Mouse (Mus musculus): ENCODE data around the gene Rad51b. TPM values are rescaled to one million over a fixed set of nuclear protein-coding genes. Genes with fewer than 3 reads are reported as not detected.

Rad51b gene
- polyA plus RNA-seq, 1 experiment from 2014 or later: 2.7 TPM

DNA sequence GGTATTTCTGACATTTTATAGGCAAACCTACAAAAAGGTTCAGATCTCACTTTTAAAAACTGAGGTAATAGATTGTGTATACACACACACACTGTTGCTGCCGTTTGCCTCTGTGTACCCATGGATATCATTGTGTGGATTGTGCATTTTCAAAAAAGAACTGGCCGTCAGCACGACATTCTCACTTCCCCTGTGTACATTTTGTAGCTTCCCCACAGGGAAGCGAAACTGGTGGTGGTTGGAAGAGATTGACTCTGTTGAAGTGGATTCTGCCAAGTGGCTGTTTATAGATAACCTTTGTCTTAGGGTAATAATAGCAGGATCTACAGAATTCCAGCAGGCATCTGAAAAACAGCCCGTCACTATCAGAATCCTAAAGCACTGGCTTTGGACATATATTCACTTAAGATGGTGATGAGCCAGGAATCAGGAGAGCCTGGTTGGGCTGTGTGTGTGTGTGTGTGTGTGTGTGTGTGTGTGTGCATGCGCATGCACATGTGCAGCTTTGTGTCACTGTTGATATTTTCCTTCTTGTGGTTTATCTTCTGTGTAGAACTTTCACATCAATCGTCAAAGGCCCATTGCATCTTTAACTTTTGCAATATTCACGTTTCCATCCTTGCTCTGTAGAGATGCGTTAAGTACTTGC, 336.5 kb downstream of the Rad51b start:
- Histone ChIP-seq H3K4me3 (ENCODE audit: low read length) (no peak overlapping the region), H3K4me1 (ENCODE audit: control insufficient read depth, insufficient read depth, low read depth, low read length) (no peaks in the 10 kb centered on the region), H3K27ac (ENCODE audit: low read depth, low read length) (no peak overlapping the region), H3K36me3 (ENCODE audit: control insufficient read depth, insufficient read depth, low read length) (no peaks in the 10 kb centered on the region), H3K9me3 (ENCODE audit: control insufficient read depth, low read length) (no peaks in the 10 kb centered on the region), H3K9ac (ENCODE audit: low read depth, low read length) (no peak overlapping the region), H3K27me3 (replicated peaks; ENCODE audit: control insufficient read depth, insufficient read depth, low read length) (no peaks in the 10 kb centered on the region), H3K4me2 (ENCODE audit: low read length) (no peak overlapping the region)
- WGBS: 88% methylated on average over 9 of the region's 9 CpGs
- no peak for ATAC-seq

- Histone ChIP-seq H3K9me3 (ENCODE audit: control insufficient read depth, low read length) (no peaks in the 10 kb centered on the region), H3K27me3 (replicated peaks; ENCODE audit: control insufficient read depth, insufficient read depth, low read length) (no peaks in the 10 kb centered on the region), H3K36me3 (ENCODE audit: control insufficient read depth, insufficient read depth, low read length) (no peaks in the 10 kb centered on the region), H3K4me2 (ENCODE audit: low read length) (no peak overlapping the region), H3K9ac (ENCODE audit: low read depth, low read length) (no peak overlapping the region), H3K4me1 (ENCODE audit: control insufficient read depth, insufficient read depth, low read depth, low read length) (no peaks in the 10 kb centered on the region), H3K27ac (ENCODE audit: low read depth, low read length) (no peak overlapping the region), H3K4me3 (ENCODE audit: low read length) (no peak overlapping the region)
- 47% methylated on average over 7 of the region's 7 CpGs for WGBS
- no peak for ATAC-seq
Measured at GRCm38 (mm10) chr12:79641570-79642285, 344.6 kb downstream of the Rad51b start.

DNA sequence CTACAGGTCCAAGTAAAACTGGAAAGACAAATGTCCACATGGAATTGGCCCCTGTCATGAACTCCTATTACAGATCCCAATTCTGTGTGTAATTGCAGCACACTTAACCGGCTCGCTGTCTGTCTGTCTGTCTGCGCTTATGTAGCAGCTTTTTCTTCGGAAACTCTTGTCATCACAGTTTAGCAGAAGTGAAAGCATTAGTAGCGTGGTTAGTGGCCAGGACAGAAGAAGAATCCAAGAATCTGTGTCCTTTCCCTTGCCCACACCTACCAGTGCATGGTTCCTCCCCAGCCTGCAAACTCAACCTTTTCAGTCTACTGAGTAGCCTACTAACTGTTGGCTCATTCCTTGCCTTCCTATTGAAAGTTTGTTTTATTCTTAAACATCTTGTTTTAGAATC, 345.6 kb downstream of the Rad51b start:
- no peaks in the 10 kb centered on the region for H3K4me1 ChIP-seq (ENCODE audit: control insufficient read depth, insufficient read depth, low read depth, low read length)
- H3K27ac ChIP-seq (ENCODE audit: low read depth, low read length): no peak overlapping the region
- no peaks in the 10 kb centered on the region for H3K36me3 ChIP-seq (ENCODE audit: control insufficient read depth, insufficient read depth, low read length)
- 99% methylated on average over 5 of the region's 5 CpGs for WGBS
- H3K27me3 ChIP-seq (replicated peaks; ENCODE audit: control insufficient read depth, insufficient read depth, low read length): no peaks in the 10 kb centered on the region
- no peak overlapping the region for H3K4me2 ChIP-seq (ENCODE audit: low read length)
- H3K4me3 ChIP-seq (ENCODE audit: low read length): no peak overlapping the region
- H3K9ac ChIP-seq (ENCODE audit: low read depth, low read length): no peak overlapping the region
- no peaks in the 10 kb centered on the region for H3K9me3 ChIP-seq (ENCODE audit: control insufficient read depth, low read length)
- ATAC-seq: no peak

- no peaks in the 10 kb centered on the region for H3K9me3 ChIP-seq (ENCODE audit: control insufficient read depth, low read length)
- no peaks in the 10 kb centered on the region; the same call in 1 of the 2 replicates for H3K4me1 ChIP-seq (ENCODE audit: control insufficient read depth, insufficient read depth, low read depth, low read length)
- H3K4me2 ChIP-seq (ENCODE audit: low read length): no peak overlapping the region
- WGBS: 91% methylated on average over 4 of the region's 4 CpGs
- no peak overlapping the region for H3K27ac ChIP-seq (ENCODE audit: low read depth, low read length)
- no peaks in the 10 kb centered on the region for H3K36me3 ChIP-seq (ENCODE audit: control insufficient read depth, insufficient read depth, low read length)
- no peaks in the 10 kb centered on the region for H3K27me3 ChIP-seq (replicated peaks; ENCODE audit: control insufficient read depth, insufficient read depth, low read length)
- H3K4me3 ChIP-seq (ENCODE audit: low read length): no peak overlapping the region
- no peak for ATAC-seq
- H3K9ac ChIP-seq (ENCODE audit: low read depth, low read length): no peak overlapping the region
Measured at GRCm38 (mm10) chr12:79645656-79646055, 348.6 kb downstream of the Rad51b start.

- 91% methylated on average over 9 of the region's 9 CpGs for WGBS
- ATAC-seq: no peak
- Histone ChIP-seq H3K9ac (ENCODE audit: low read depth, low read length) (no peak overlapping the region), H3K27ac (ENCODE audit: low read depth, low read length) (no peak overlapping the region), H3K4me2 (ENCODE audit: low read length) (no peak overlapping the region), H3K27me3 (replicated peaks; ENCODE audit: control insufficient read depth, insufficient read depth, low read length) (no peaks in the 10 kb centered on the region), H3K36me3 (ENCODE audit: control insufficient read depth, insufficient read depth, low read length) (no peaks in the 10 kb centered on the region), H3K9me3 (ENCODE audit: control insufficient read depth, low read length) (no peaks in the 10 kb centered on the region), H3K4me1 (ENCODE audit: control insufficient read depth, insufficient read depth, low read depth, low read length) (no peaks in the 10 kb centered on the region; the same call in 1 of the 2 replicates), H3K4me3 (ENCODE audit: low read length) (no peak overlapping the region)
Measured at GRCm38 (mm10) chr12:79646646-79647164, 349.6 kb downstream of the Rad51b start.

DNA sequence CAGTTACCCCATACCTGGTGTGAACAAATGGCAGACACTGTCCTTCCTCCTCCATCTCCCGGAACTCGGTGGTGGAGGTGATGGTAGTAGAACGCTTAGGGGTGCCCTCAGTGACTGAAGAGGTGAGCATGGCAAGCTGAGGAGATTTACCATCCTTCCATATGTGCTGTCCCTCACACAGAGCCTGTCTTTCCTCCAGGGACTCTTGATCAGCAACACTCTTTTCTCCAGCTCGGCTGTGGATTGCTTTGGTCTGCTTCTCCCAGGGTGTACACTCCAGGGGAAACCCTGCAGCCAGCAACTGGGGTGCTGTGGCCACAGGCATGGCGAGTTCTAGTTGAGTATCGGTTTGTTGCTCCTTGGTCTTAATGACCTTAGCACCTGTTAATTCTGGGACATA, 350.3 kb downstream of the Rad51b start:
- no peak for ATAC-seq
- no peaks in the 10 kb centered on the region for H3K9me3 ChIP-seq (ENCODE audit: control insufficient read depth, low read length)
- H3K27me3 ChIP-seq (replicated peaks; ENCODE audit: control insufficient read depth, insufficient read depth, low read length): no peaks in the 10 kb centered on the region
- H3K9ac ChIP-seq (ENCODE audit: low read depth, low read length): no peak overlapping the region
- H3K4me1 ChIP-seq (ENCODE audit: control insufficient read depth, insufficient read depth, low read depth, low read length): no peaks in the 10 kb centered on the region; the same call in 1 of the 2 replicates
- H3K36me3 ChIP-seq (ENCODE audit: control insufficient read depth, insufficient read depth, low read length): no peaks in the 10 kb centered on the region
- no peak overlapping the region for H3K27ac ChIP-seq (ENCODE audit: low read depth, low read length)
- H3K4me3 ChIP-seq (ENCODE audit: low read length): no peak overlapping the region
- no peak overlapping the region for H3K4me2 ChIP-seq (ENCODE audit: low read length)
- 93% methylated on average over 6 of the region's 6 CpGs for WGBS

DNA sequence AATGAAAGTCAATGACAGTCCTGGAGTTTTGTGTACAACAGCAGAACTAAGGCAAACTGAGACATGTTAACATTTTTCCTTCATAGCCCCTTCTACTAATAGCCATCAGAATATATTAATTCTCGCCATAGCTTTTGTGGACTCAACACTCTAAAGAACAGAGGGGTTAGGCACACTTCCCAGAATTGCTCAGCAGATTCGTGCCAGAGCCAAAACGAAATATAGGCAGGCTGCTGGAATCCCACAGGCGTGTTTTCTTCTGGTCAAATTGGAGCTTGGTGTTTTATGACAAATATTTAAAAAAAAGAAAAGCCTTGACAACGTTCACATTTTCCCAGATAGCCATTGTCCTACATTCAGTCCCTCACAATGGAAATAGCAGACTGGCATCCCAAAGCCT, 350.9 kb downstream of the Rad51b start:
- Histone ChIP-seq H3K4me2 (ENCODE audit: low read length) (no peak overlapping the region), H3K4me3 (ENCODE audit: low read length) (no peak overlapping the region), H3K4me1 (ENCODE audit: control insufficient read depth, insufficient read depth, low read depth, low read length) (no peaks in the 10 kb centered on the region; the same call in 1 of the 2 replicates), H3K9me3 (ENCODE audit: control insufficient read depth, low read length) (no peaks in the 10 kb centered on the region), H3K27ac (ENCODE audit: low read depth, low read length) (no peak overlapping the region), H3K9ac (ENCODE audit: low read depth, low read length) (no peak overlapping the region), H3K36me3 (ENCODE audit: control insufficient read depth, insufficient read depth, low read length) (no peaks in the 10 kb centered on the region), H3K27me3 (replicated peaks; ENCODE audit: control insufficient read depth, insufficient read depth, low read length) (no peaks in the 10 kb centered on the region)
- 57% methylated on average over 5 of the region's 5 CpGs for WGBS
- ATAC-seq: no peak

DNA sequence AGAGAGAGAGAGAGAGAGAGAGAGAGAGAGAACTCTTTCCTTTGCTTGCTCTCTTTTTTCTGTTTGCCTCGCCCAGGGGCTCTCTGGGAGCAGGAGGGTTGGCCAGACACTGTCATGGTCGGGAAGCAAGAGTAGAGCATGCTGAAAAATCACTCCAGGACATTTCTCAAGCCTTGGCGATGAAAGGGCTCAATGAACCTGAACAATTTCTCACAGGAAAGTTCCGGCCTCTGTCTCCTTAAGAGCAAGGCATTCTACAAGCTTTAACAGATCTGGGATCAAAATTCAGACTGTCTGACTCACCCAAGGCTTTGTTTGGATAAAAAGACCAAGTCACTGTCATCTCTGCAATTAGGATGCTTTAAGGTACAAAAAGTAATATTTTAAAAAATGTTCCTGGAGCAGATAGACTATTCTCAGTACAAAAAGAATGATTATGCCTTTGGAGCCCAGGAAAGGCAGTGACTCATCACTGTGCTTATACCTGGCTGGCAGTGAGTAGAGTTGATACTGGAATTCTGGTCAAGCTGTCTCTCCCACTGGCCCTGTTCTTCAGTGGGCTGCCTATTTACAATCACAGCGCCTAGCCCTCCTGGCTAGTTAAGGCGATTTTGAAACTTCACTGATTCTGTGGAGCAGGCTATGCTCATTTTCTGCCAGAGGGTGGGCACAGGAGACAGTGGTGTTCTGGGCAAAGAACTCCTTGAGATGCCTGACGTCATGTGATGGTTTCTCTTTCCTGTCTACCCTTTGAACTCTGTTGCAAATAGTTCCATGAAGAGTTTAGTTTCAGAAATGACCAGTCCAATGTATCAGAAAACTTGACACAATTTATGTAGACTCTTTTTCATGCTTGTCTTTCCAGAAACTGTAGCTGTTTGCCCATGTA, 352.0 kb downstream of the Rad51b start:
- Histone ChIP-seq H3K4me3 (ENCODE audit: low read length) (no peak overlapping the region), H3K4me2 (ENCODE audit: low read length) (no peak overlapping the region), H3K36me3 (ENCODE audit: control insufficient read depth, insufficient read depth, low read length) (no peaks in the 10 kb centered on the region), H3K27me3 (replicated peaks; ENCODE audit: control insufficient read depth, insufficient read depth, low read length) (no peaks in the 10 kb centered on the region), H3K4me1 (ENCODE audit: control insufficient read depth, insufficient read depth, low read depth, low read length) (no peaks in the 10 kb centered on the region; the same call in 1 of the 2 replicates), H3K9ac (ENCODE audit: low read depth, low read length) (no peak overlapping the region), H3K27ac (ENCODE audit: low read depth, low read length) (no peak overlapping the region), H3K9me3 (ENCODE audit: control insufficient read depth, low read length) (no peaks in the 10 kb centered on the region)
- ATAC-seq: no peak
- 29% methylated on average over 7 of the region's 7 CpGs for WGBS

GRCm38 (mm10) chr12:79649796-79650195, 352.7 kb downstream of the Rad51b start:
- ATAC-seq: no peak
- Histone ChIP-seq H3K9ac (ENCODE audit: low read depth, low read length) (no peak overlapping the region), H3K27ac (ENCODE audit: low read depth, low read length) (no peak overlapping the region), H3K27me3 (replicated peaks; ENCODE audit: control insufficient read depth, insufficient read depth, low read length) (no peaks in the 10 kb centered on the region), H3K4me3 (ENCODE audit: low read length) (no peak overlapping the region), H3K9me3 (ENCODE audit: control insufficient read depth, low read length) (no peaks in the 10 kb centered on the region), H3K4me1 (ENCODE audit: control insufficient read depth, insufficient read depth, low read depth, low read length) (no peaks in the 10 kb centered on the region; the same call in 1 of the 2 replicates), H3K36me3 (ENCODE audit: control insufficient read depth, insufficient read depth, low read length) (no peaks in the 10 kb centered on the region), H3K4me2 (ENCODE audit: low read length) (no peak overlapping the region)
